Mouse (Mus musculus) heart, adult 2 months (tissue): ENCODE results near the gene Gm3336. TPM values are rescaled to one million over a fixed set of nuclear protein-coding genes. Genes with fewer than 3 reads are reported as not detected.

Experiments
- DNase-seq, 2 experiments: peaks; one replicate each; pipeline ENCODE4 v3.0.0; 2021
- H3K27ac ChIP-seq: fragments of 200-600 bp; 2 replicates; pipeline ENCODE4 v1.8.1; 2022
- H3K27me3 ChIP-seq: fragments of 200-500 bp; 2 replicates; pipeline ENCODE4 v1.6.1; 2012; ENCODE audit warnings: mild to moderate bottlenecking, low read length, inconsistent platforms, mixed read lengths; ENCODE audit not compliant: control insufficient read depth, insufficient read depth
- H3K36me3 ChIP-seq: fragments of 200-500 bp; 2 replicates; pipeline ENCODE4 v1.6.1; 2012; ENCODE audit warnings: low read length, inconsistent platforms; ENCODE audit not compliant: control insufficient read depth, insufficient read depth
- H3K4me1 ChIP-seq: fragments of 200-500 bp; 2 replicates; pipeline ENCODE4 v1.6.1; 2011; ENCODE audit warnings: low read length; ENCODE audit not compliant: control insufficient read depth, insufficient read depth
- H3K4me3 ChIP-seq: fragments of 200-600 bp; 2 replicates; pipeline ENCODE4 v1.8.1; 2022
- H3K79me2 ChIP-seq: fragments of 200-500 bp; replicated peaks from 2 replicates; pipeline ENCODE4 v1.6.1; 2012; ENCODE audit warnings: mild to moderate bottlenecking, inconsistent platforms, low read length, moderate library complexity, mixed read lengths; ENCODE audit not compliant: control insufficient read depth, insufficient read depth
- H3K9ac ChIP-seq: fragments of 200-500 bp; 2 replicates; pipeline ENCODE4 v1.6.1; 2012; ENCODE audit warnings: low read depth, mild to moderate bottlenecking, control low read depth, inconsistent platforms, low read length, mixed read lengths
- CTCF ChIP-seq: fragments of 200-600 bp; IDR thresholded peaks from 2 replicates; pipeline ENCODE4 v1.8.1; 2022; ENCODE audit warnings: antibody characterized with exemption, mild to moderate bottlenecking, moderate library complexity
- EP300 ChIP-seq: fragments of 200-500 bp; IDR thresholded peaks from 2 replicates; pipeline ENCODE4 v1.6.1; 2011; ENCODE audit warnings: low read depth, low read length, control low read depth; ENCODE audit not compliant: insufficient read depth
- POLR2A ChIP-seq: fragments of 200-500 bp; IDR thresholded peaks from 2 replicates; pipeline ENCODE4 v1.6.1; 2011; ENCODE audit warnings: mild to moderate bottlenecking, low read depth, low read length, control low read depth; ENCODE audit not compliant: insufficient read depth
- WGBS: fragments of 180-500 bp; shearing (Covaris S2); methylation state at CpG from one replicate; pipeline ENCODE4 v1.1.7; 2018; 5-methylcytosine and 5-hydroxymethylcytosine counted together
- intact Hi-C: fragments of 180-260 bp; cut with DNase I; formaldehyde crosslinking; loops from one replicate; pipeline ENCODE4 v1.15.1; 2025
- polyA plus RNA-seq: library from polyadenylated mRNA; depleted of rRNA; stranded (reverse); fragments of >200 nt; gene quantifications from 2 replicates; pipeline ENCODE4 v1.2.3, GENCODE M21; 2012
- total RNA-seq, 2 experiments: library from RNA; stranded (reverse); gene quantifications; 2 replicates each; pipeline ENCODE4 v1.2.3; 2021

Gene Gm3336
- total and polyA plus RNA-seq, 3 experiments = not detected

DNA sequence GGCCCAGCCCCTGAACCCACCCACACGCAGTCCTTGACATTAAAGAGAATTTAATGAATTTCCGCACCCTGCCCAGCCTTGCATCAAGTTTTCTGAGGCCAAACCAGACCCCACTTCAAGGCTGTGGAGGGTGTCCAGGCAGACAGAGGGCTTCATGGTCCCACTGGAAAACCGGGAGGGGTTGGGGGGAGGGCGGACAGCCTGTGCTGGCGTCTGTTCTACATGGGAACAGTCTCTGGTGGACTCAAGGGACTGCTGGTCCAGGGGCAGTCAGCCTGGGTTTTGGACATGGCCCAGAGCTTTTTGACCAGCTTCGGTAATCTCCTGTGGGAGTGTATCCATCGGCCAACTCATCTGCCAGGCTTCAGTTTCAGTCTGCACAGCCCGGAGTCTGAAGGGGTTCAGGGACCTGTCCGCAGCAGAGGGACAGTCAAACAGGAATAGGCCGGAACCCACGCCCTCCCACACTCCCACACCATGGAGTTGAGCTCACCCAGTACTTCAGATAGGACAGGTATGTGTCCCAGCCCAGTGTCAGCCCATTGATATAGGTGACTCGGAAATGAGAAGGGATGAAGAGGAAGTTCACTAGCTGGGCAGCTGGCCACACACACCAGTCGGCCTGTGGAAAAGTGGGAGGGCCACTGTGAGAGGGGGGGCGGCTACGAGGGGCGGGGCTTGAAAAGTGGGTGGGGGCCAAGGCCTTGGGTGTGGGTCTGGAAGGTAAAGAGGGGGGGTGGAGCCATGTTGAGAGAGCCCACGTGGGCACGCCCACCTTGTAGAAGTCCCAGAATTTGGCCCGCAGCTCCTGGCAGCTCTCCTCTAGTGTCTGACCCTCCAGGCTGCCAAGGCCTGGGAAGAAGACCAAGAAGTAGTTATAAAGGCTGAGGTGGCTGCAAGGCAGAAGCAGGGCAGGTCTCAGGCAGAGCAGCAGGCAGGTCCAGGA, 40.5 kb downstream of the Gm3336 start:
- TF ChIP-seq EP300 (no peak), CTCF (no peak), POLR2A (no peak)
- Histone ChIP-seq H3K36me3 (peaks cover 2% of the 10 kb centered on the region; the same call in 1 of the 2 replicates), H3K27ac (no peak overlapping the region; the same call in none of the 2 replicates), H3K4me3 (no peak overlapping the region), H3K4me1 (peaks cover 22% of the 10 kb centered on the region), H3K79me2 (no peaks in the 10 kb centered on the region), H3K27me3 (no peaks in the 10 kb centered on the region), H3K9ac (no peak overlapping the region)
- intact Hi-C loops = no loop called here
- peak in 1 of 2 experiments; percentile 34 for DNase-seq
- WGBS = 53% methylated on average over 19 of the region's 19 CpGs

GRCm38 (mm10) chr8:70760350-70760749, 42.0 kb downstream of the Gm3336 start:
- TF ChIP-seq POLR2A (no peak), CTCF (no peak), EP300 (no peak)
- intact Hi-C loops = no loop called here
- under 1% methylated on average over 22 of the region's 22 CpGs for WGBS
- Histone ChIP-seq H3K9ac (peak overlapping the region; percentile 89), H3K4me3 (peak overlapping the region; percentile 93), H3K36me3 (no peaks in the 10 kb centered on the region), H3K27ac (peak overlapping the region; percentile 81), H3K79me2 (no peaks in the 10 kb centered on the region), H3K4me1 (peaks cover 15% of the 10 kb centered on the region), H3K27me3 (no peaks in the 10 kb centered on the region)
- DNase-seq = no peak

- Histone ChIP-seq H3K27ac (peak within 1 kb of the TSS; percentile 87), H3K27me3 (no peaks in the 10 kb centered on the region), H3K9ac (peak within 1 kb of the TSS; percentile 89), H3K4me3 (peak within 1 kb of the TSS; percentile 93), H3K79me2 (no peaks in the 10 kb centered on the region), H3K36me3 (no peaks in the 10 kb centered on the region), H3K4me1 (peaks cover 11% of the 10 kb centered on the region)
- intact Hi-C loops = no loop called here
- WGBS = under 1% methylated on average over 55 of the region's 55 CpGs
- no peak for TF ChIP-seq CTCF
- peak; percentile 74; the same call in 1 of the 2 replicates for TF ChIP-seq EP300
- TF ChIP-seq POLR2A = peak; percentile 60; the same call in 1 of the 2 replicates
- peak; percentile 91 to 98 for DNase-seq
Measured at GRCm38 (mm10) chr8:70760775-70761406, 42.5 kb downstream of the Gm3336 start, which contains the start of gene Mpv17l2. Mpv17l2 (minus strand) TSS chr8:70760946.

DNA sequence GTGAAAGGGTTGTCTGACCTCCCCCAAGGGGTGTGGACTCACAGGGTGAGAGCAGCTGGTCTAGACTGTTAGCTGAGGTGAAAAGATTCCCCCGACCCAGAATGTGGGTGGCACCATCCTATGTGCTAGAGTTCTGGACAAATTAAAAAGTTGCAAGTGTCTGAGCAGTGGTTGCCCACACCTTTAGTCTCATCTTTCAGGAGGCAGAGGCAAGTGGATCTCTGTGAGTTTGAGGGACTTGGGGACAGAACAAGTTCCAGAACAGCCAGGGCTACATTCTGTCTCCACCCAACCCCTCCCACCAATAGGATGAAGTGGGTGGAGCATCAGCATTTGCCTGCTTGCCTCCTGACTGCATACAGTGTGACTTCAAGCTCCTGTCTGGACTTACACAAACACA, 43.8 kb downstream of the Gm3336 start:
- DNase-seq = no peak
- 70% methylated on average over 1 of the region's 1 CpGs for WGBS
- Histone ChIP-seq H3K36me3 (no peaks in the 10 kb centered on the region), H3K9ac (no peak overlapping the region), H3K4me1 (peaks cover 15% of the 10 kb centered on the region), H3K79me2 (no peaks in the 10 kb centered on the region), H3K4me3 (no peak overlapping the region), H3K27ac (no peak overlapping the region; the same call in 1 of the 2 replicates), H3K27me3 (no peaks in the 10 kb centered on the region)
- TF ChIP-seq POLR2A (0 out of 2 replicates have a peak, but pooled peaks have one; percentile 7), CTCF (no peak)
- intact Hi-C loops = no loop called here

GRCm38 (mm10) chr8:70763354-70763753, 45.0 kb downstream of the Gm3336 start:
- Histone ChIP-seq H3K4me1 (peaks cover 15% of the 10 kb centered on the region), H3K4me3 (no peak overlapping the region), H3K27me3 (no peaks in the 10 kb centered on the region), H3K79me2 (no peaks in the 10 kb centered on the region), H3K36me3 (no peaks in the 10 kb centered on the region), H3K9ac (no peak overlapping the region), H3K27ac (no peak overlapping the region)
- TF ChIP-seq CTCF = peak; percentile 88
- 0 out of 2 replicates have a peak, but pooled peaks have one; percentile 12 for TF ChIP-seq EP300
- TF ChIP-seq POLR2A = no peak
- intact Hi-C loops = no loop called here
- WGBS = 8% methylated on average over 3 of the region's 3 CpGs
- DNase-seq = peak in 1 of 2 experiments; percentile 72

- Histone ChIP-seq H3K4me1 (peaks cover 12% of the 10 kb centered on the region), H3K36me3 (no peaks in the 10 kb centered on the region), H3K79me2 (no peaks in the 10 kb centered on the region), H3K9ac (no peak overlapping the region), H3K27me3 (no peaks in the 10 kb centered on the region), H3K27ac (no peak overlapping the region), H3K4me3 (no peak overlapping the region)
- 71% methylated on average over 8 of the region's 8 CpGs for WGBS
- intact Hi-C loops = no loop called here
- DNase-seq = no peak
- TF ChIP-seq CTCF (no peak), POLR2A (no peak), EP300 (no peak)
Measured at GRCm38 (mm10) chr8:70764026-70764425, 45.7 kb downstream of the Gm3336 start.
